ENCODE assay signal across 20 mouse cellular contexts in genomic region chr11:69540700-69541099, GRCm38 (mm10). TPM values are rescaled to one million over a fixed set of nuclear protein-coding genes. Genes with fewer than 3 reads are reported as not detected.
DNase-seq lines count a peak whose midpoint lies in the region; ATAC-seq and TF ChIP-seq lines count a peak whose summit lies in the region.
"Had no signal": no experiment of that assay in that cellular context is flagged by ENCODE, and none has a peak within 500 bp of the region (broad histone marks: within the 10 kb centered on the region; RNA-seq: fewer than 3 reads in every experiment).

No protein-coding gene starts in this region.

- dilution Hi-C loops in CH12.LX (cut with MboI; ENCODE audit: extremely low pct_ligation_motif_present, extremely low pct_unique_long_range_greater_than_20kb, low sequenced_read_pairs): no loop called here

- H3K36me3 ChIP-seq in CH12.LX (replicated peaks in 1 of 2; ENCODE audit: control insufficient read depth in 1 of 2, insufficient read depth in 1 of 2, low read length in 1 of 2): no peaks in the 10 kb centered on the region
- no peaks in the 10 kb centered on the region for H3K36me3 ChIP-seq in ES-E14 (ENCODE audit: control insufficient read depth, insufficient read depth, low read length, poor library complexity, severe bottlenecking)
- H3K36me3 ChIP-seq: G1E had no signal

- H3K4me3 ChIP-seq in CH12.LX (replicated peaks in 1 of 3; ENCODE audit: low read depth in 2 of 3, low read length in 2 of 3, poor library complexity in 1 of 3) (no peak overlapping the region), ES-E14 (ENCODE audit: insufficient read depth in 1 of 2, low read depth in 1 of 2, low read length in 2 of 2, poor library complexity in 1 of 2, severe bottlenecking in 1 of 2) (no peak overlapping the region)

- no peaks in the 10 kb centered on the region for H3K79me2 ChIP-seq in CH12.LX (replicated peaks; ENCODE audit: control insufficient read depth, extremely low read depth, insufficient read depth, poor library complexity, severe bottlenecking)

- H3K4me1 ChIP-seq in CH12.LX (ENCODE audit: control insufficient read depth in 1 of 2, insufficient read depth in 2 of 2) (no peaks in the 10 kb centered on the region), ES-E14 (ENCODE audit: control insufficient read depth in 2 of 2, insufficient read depth in 2 of 2, low read length in 2 of 2, poor library complexity in 1 of 2) (peaks cover 0 to 2% of the 10 kb centered on the region in 2 experiments; a peak in 2 of 4 replicates)

- TF ChIP-seq EP300 in CH12.LX (IDR thresholded peaks at IDR 0.05; ENCODE audit: low read length): no peak

- no peak for TF ChIP-seq CTCF in CH12.LX (conservative IDR thresholded peaks at IDR 0.05 in 1 of 2, IDR thresholded peaks at IDR 0.05 in 1 of 2; ENCODE audit: low read depth in 2 of 2, low read length in 2 of 2)

- H3K9ac ChIP-seq in CH12.LX (ENCODE audit: insufficient read depth, low read depth) (no peak overlapping the region), ES-E14 (ENCODE audit: insufficient read depth, low read depth, low read length, poor library complexity, severe bottlenecking) (no peak overlapping the region)

- H3K4me2 ChIP-seq in CH12.LX (ENCODE audit: insufficient read depth, low read depth, poor library complexity, severe bottlenecking): no peak overlapping the region

- H3K27me3 ChIP-seq in CH12.LX (replicated peaks): peaks cover 38% of the 10 kb centered on the region

- H3K9me3 ChIP-seq in CH12.LX (replicated peaks; ENCODE audit: low read length): no peaks in the 10 kb centered on the region
- no peaks in the 10 kb centered on the region for H3K9me3 ChIP-seq in ES-E14 (ENCODE audit: control insufficient read depth, insufficient read depth, low read depth, low read length)
- H3K9me3 ChIP-seq: G1E had no signal

- no peak for DNase-seq in CH12.LX (ENCODE audit: extremely low read depth)
- no peak for DNase-seq in ES-E14 (ENCODE audit: low read depth, low spot score)
- no peak for DNase-seq in B cell, adult 2 months
- DNase-seq: adrenal gland, adult 2 months; adrenal gland, adult 8-10 months; adrenal gland, postnatal 10 days; adrenal gland, postnatal 14 days; adrenal gland, postnatal 25 days; adrenal gland, postnatal 36 days; cerebellum, adult 11 months; cerebellum, adult 11-12 months; cerebellum, adult 18-20 months; cerebellum, adult 2 months; cerebellum, adult 8-10 months; cerebellum, adult 9-10 months had no signal

- H3K27ac ChIP-seq in CH12.LX (ENCODE audit: insufficient read depth, low read depth): no peak overlapping the region
- no peak overlapping the region for H3K27ac ChIP-seq in ES-E14 (ENCODE audit: insufficient read depth, low read depth, low read length, poor library complexity, severe bottlenecking)

- ATAC-seq in megakaryocyte, adult 5-6 weeks (ENCODE audit: poor library complexity, severe bottlenecking): no peak
- ATAC-seq: activated CD4-positive, CD25-positive, alpha-beta regulatory T cell, adult 4 months; CD4-positive, CD25-positive, alpha-beta regulatory T cell, adult 4 months; Patski had no signal

- no peak for TF ChIP-seq POLR2A in CH12.LX (IDR thresholded peaks at IDR 0.05; ENCODE audit: low read depth, low read length)

- in situ Hi-C loops in CH12.LX (cut with MboI; ENCODE audit: low pct_ligation_motif_present, low pct_unique_long_range_greater_than_20kb, low sequenced_read_pairs): loop anchor here (5.0 kb wide), 2 partner anchors 37 to 77 kb away; partner anchors contain the start of gene Shbg
- in situ Hi-C loops in ES-E14 (cut with MboI; ENCODE audit: low sequenced_read_pairs in 2 of 2, unreplicated experiment in 2 of 2): no loop called here

- TF ChIP-seq RAD21 in CH12.LX (IDR thresholded peaks at IDR 0.05; ENCODE audit: low read depth, low read length): no peak

TF ChIP-seq in CH12.LX, 34 proteins besides CTCF, POLR2A, EP300 and RAD21:
- no peak for TF ChIP-seq IRF4 (IDR thresholded peaks at IDR 0.05; ENCODE audit: low read depth, low read length)
- peak; percentile 56 for TF ChIP-seq ZNF384 (IDR thresholded peaks at IDR 0.05; ENCODE audit: low read depth, low read length)

TF ChIP-seq in ES-E14, 5 proteins besides CTCF, POLR2A, EP300 and RAD21:
- TF ChIP-seq ZC3H11A (IDR thresholded peaks at IDR 0.05; ENCODE audit: borderline replicate concordance, low read depth, low read length): no peak
- no peak for TF ChIP-seq CHD2 (IDR thresholded peaks at IDR 0.05; ENCODE audit: low read depth, low read length)
- TF ChIP-seq ZNF384 (IDR thresholded peaks at IDR 0.05; ENCODE audit: low read depth, low read length): peak; percentile 83
- TF ChIP-seq MAFK (IDR thresholded peaks at IDR 0.05; ENCODE audit: insufficient read depth, low read depth, low read length): no peak
TF ChIP-seq in ES-E14: peak in this region for 1.

RNA-seq across cellular contexts. Expression of gene Dnah2, which starts 8.2 kb away (rescaled TPM):
- under 0.01 TPM in 1 of 2 replicates, not detected in the other for total RNA-seq in CH12.LX (2012; rRNA removed)
- not detected in 2 replicates for total RNA-seq in CH12.LX (2014; rRNA removed)
- polyA plus RNA-seq in CH12.LX (2012; ENCODE audit: insufficient read length, low read depth): 0.03 and 0.04 TPM in 2 replicates
- 0.98 and 2.5 TPM in 2 replicates for total RNA-seq in ES-E14 (2012; rRNA removed)
- 0.54 and 1.8 TPM in 2 replicates for total RNA-seq in megakaryocyte, adult 5-6 weeks (2015)
- total RNA-seq in megakaryocyte, adult 5-6 weeks (2017): 2.1 and 8.0 TPM in 2 replicates

RNA-seq across cellular contexts. Expression of gene Efnb3, which starts 19.3 kb away (rescaled TPM):
- total RNA-seq in CH12.LX (2012; rRNA removed): 1.1 and 1.3 TPM in 2 replicates
- 0.56 and 1.0 TPM in 2 replicates for total RNA-seq in CH12.LX (2014; rRNA removed)
- polyA plus RNA-seq in CH12.LX (2012; ENCODE audit: insufficient read length, low read depth): 2.7 and 2.8 TPM in 2 replicates
- 3.1 and 3.2 TPM in 2 replicates for total RNA-seq in ES-E14 (2012; rRNA removed)
- total RNA-seq in megakaryocyte, adult 5-6 weeks (2015): 0.11 TPM in 1 of 2 replicates, not detected in the other
- 0.45 TPM in 1 of 2 replicates, not detected in the other for total RNA-seq in megakaryocyte, adult 5-6 weeks (2017)

RNA-seq across cellular contexts. Expression of gene Wrap53, which starts 39.4 kb away (rescaled TPM):
- 34.2 and 40.8 TPM in 2 replicates for total RNA-seq in CH12.LX (2012; rRNA removed)
- 25.4 and 26.4 TPM in 2 replicates for total RNA-seq in CH12.LX (2014; rRNA removed)
- polyA plus RNA-seq in CH12.LX (2012; ENCODE audit: insufficient read length, low read depth): 35.3 and 36.0 TPM in 2 replicates
- total RNA-seq in ES-E14 (2012; rRNA removed): 30.7 and 33.0 TPM in 2 replicates
- total RNA-seq in megakaryocyte, adult 5-6 weeks (2015): 11.8 and 12.2 TPM in 2 replicates
- 5.3 and 5.9 TPM in 2 replicates for total RNA-seq in megakaryocyte, adult 5-6 weeks (2017)

RNA-seq across cellular contexts. Expression of gene Trp53, which starts 39.5 kb away (rescaled TPM):
- total RNA-seq in CH12.LX (2012; rRNA removed): 104 and 107 TPM in 2 replicates
- total RNA-seq in CH12.LX (2014; rRNA removed): 15.7 and 24.9 TPM in 2 replicates
- 309 and 372 TPM in 2 replicates for polyA plus RNA-seq in CH12.LX (2012; ENCODE audit: insufficient read length, low read depth)
- total RNA-seq in ES-E14 (2012; rRNA removed): 98.0 and 105 TPM in 2 replicates
- total RNA-seq in megakaryocyte, adult 5-6 weeks (2015): 59.2 and 64.7 TPM in 2 replicates
- 21.8 and 28.3 TPM in 2 replicates for total RNA-seq in megakaryocyte, adult 5-6 weeks (2017)
